Mouse (Mus musculus): ENCODE results near the gene Nrip3.
A peak's percentile ranks its signal among the peaks of the same experiment; 100 is the strongest.

Nrip3 gene

GRCm38 (mm10) chr7:109767575-109768350, 14.1 kb downstream of the Nrip3 start:
- DNase-seq = no peak

- DNase-seq = no peak
Measured at GRCm38 (mm10) chr7:109764009-109764408, 17.8 kb downstream of the Nrip3 start.

GRCm38 (mm10) chr7:109756291-109756690, 25.5 kb downstream of the Nrip3 start:
- DNase-seq = no peak

GRCm38 (mm10) chr7:109754034-109754433, 27.8 kb downstream of the Nrip3 start:
- DNase-seq = no peak

- peak; percentile 68 for DNase-seq
Measured at GRCm38 (mm10) chr7:109752008-109752925, 29.6 kb downstream of the Nrip3 start, which contains the start of gene Tmem9b. Gene Tmem9b, minus strand, starts transcription at chr7:109752875.

- DNase-seq = no peak
Measured at GRCm38 (mm10) chr7:109751427-109752007, 30.3 kb downstream of the Nrip3 start.

GRCm38 (mm10) chr7:109747747-109748146, 34.1 kb downstream of the Nrip3 start:
- DNase-seq = no peak

- no peak for DNase-seq
Measured at GRCm38 (mm10) chr7:109741703-109742102, 40.1 kb downstream of the Nrip3 start.

GRCm38 (mm10) chr7:109741060-109741459, 40.8 kb downstream of the Nrip3 start:
- no peak for DNase-seq

GRCm38 (mm10) chr7:109739822-109740370, 41.9 kb downstream of the Nrip3 start:
- no peak for DNase-seq

GRCm38 (mm10) chr7:109734806-109735205, 47.0 kb downstream of the Nrip3 start:
- no peak for DNase-seq

- no peak for DNase-seq
Measured at GRCm38 (mm10) chr7:109731626-109732025, 50.2 kb downstream of the Nrip3 start, which contains the start of gene Ascl3. Gene Ascl3, minus strand, starts transcription at chr7:109731726.

- DNase-seq = no peak
Measured at GRCm38 (mm10) chr7:109723697-109724096, 58.1 kb downstream of the Nrip3 start, which contains the start of gene BC051019. Gene BC051019, minus strand, starts transcription at chr7:109723850.

- DNase-seq = no peak
Measured at GRCm38 (mm10) chr7:109723114-109723513, 58.7 kb downstream of the Nrip3 start.

- DNase-seq = no peak
Measured at GRCm38 (mm10) chr7:109722618-109723017, 59.2 kb downstream of the Nrip3 start.

GRCm38 (mm10) chr7:109719286-109719685, 62.5 kb downstream of the Nrip3 start:
- no peak for DNase-seq

GRCm38 (mm10) chr7:109713434-109713982, 68.3 kb downstream of the Nrip3 start:
- no peak for DNase-seq

- DNase-seq = no peak
Measured at GRCm38 (mm10) chr7:109712198-109712597, 69.6 kb downstream of the Nrip3 start.

GRCm38 (mm10) chr7:109710069-109710468, 71.8 kb downstream of the Nrip3 start:
- no peak for DNase-seq

GRCm38 (mm10) chr7:109708961-109709382, 72.9 kb downstream of the Nrip3 start:
- no peak for DNase-seq
